Mouse (Mus musculus): Measurements from ENCODE around the gene Aldh8a1.
A peak's percentile ranks its signal among the peaks of the same experiment; 100 is the strongest.

Aldh8a1 gene

GRCm38 (mm10) chr10:21376682-21377473 lies at the start of gene Aldh8a1:
Gene Aldh8a1, plus strand, starts transcription at chr10:21377291.
- no peak for DNase-seq

DNA sequence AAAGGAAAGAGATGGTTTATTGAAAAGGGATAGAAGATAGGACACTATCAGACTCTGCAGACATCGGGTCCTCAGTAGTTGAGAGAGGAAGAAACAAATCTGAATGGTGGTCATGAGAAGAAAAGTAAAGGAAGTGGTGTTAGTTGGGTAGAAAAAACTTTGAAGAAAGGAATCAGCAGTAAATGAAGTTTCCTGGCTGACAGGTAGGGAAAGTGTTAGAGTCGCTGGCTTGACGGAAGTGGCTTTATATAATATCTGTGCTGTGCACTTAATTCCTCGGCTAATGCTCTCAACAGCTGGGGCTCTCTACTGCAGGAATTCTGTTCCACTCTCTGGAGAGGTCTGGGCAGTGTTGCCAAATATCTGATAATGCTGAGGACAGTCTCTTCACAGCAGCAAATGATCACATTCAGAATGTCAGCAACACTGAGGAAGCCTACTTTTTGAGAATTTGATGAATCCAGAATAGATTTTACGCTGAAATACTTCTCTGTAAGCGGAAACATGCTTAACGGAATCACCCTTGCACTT lies 49.4 kb upstream of the Aldh8a1 start:
- no peak for DNase-seq

DNA sequence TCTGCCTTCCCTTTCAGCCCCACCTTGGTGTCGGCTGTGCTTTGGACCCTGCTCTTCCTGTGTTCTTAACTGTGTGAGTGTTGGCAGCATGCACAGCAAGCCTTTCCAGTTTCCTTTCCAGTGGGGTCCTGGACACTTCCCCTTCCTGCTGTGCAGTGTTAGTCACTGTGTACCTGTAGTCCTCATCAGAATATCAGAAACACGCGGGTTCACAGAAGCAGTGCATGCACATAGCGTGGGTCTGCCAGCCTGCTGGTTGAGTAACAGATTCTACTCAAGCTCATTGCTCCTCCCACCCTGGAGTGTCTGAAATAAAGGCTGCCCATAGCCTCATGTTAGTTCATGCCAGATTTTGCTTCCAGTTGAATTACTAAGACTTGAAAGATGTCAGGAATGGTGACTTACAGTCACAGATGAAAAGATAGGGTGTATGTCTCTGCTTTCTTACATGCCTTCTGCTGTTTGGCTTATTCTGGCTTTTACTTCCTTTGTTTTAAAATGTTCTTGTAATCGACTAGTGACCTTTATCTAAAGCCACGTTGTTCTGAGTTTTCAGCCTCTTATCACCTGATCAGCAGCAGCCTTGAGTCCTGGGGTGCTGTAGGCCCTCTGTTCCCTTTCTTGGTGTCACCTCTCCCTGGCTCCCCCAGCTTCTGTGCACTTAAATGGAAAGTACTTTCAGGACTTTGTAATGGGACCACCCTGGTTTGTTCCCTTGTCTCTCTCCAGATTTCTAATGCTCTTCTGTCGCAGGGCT lies 42.6 kb upstream of the Aldh8a1 start:
- peak; percentile 13 to 26 for DNase-seq

GRCm38 (mm10) chr10:21335534-21335933 lies 41.6 kb upstream of the Aldh8a1 start:
- no peak for DNase-seq

DNA sequence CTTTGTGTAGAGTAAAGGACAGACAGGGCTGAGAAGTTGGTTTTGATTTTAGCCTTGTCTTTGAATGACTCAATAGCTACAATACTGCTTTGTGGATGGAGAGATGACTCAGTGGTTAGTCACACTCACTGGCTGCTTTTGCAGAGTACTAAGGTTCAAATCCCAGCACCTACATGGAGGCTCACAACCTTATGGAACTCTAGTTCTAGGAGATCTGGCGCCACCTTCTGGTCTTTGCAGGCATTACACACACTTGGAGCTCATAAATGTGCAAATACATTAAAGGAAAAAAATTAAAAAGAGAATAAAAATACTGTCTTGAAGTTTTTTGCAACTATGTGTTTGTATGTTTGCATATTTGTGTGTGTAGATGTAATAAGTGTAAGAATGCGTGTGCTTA lies 39.9 kb upstream of the Aldh8a1 start:
- DNase-seq, result peak; percentile 23 to 50

- no peak for DNase-seq
Observed at GRCm38 (mm10) chr10:21341706-21342105, 35.4 kb upstream of the Aldh8a1 start.

- DNase-seq, result no peak
Observed at GRCm38 (mm10) chr10:21342331-21343005, 34.6 kb upstream of the Aldh8a1 start.

- peak; percentile 50 to 56 for DNase-seq
Observed at GRCm38 (mm10) chr10:21347332-21347731, 29.8 kb upstream of the Aldh8a1 start.

GRCm38 (mm10) chr10:21349449-21349848 lies 27.6 kb upstream of the Aldh8a1 start:
- no peak for DNase-seq

GRCm38 (mm10) chr10:21349946-21350345 lies 27.1 kb upstream of the Aldh8a1 start:
- DNase-seq, result no peak

- DNase-seq, result no peak
Observed at GRCm38 (mm10) chr10:21350531-21351515, 26.3 kb upstream of the Aldh8a1 start.

DNA sequence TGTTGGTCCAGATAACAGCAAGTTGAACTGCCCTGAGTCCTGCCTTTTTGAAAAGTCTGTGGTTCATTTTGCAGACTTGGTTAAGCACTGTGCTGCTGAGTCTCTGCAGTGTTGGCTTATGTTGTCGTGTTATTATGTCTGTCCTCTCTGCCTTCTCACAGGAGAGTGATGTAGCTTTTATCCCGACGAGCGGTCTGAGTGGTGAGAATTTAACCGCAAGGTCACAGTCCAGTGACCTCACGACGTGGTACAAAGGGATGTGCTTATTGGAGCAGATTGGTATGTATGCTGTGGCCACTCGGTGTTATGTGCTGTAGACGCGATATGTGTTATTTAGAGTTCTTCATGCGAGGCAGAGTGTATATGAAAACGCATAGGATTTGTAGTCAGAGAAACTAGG lies 25.3 kb upstream of the Aldh8a1 start:
- DNase-seq, result no peak

- DNase-seq, result no peak
Observed at GRCm38 (mm10) chr10:21353890-21354289, 23.2 kb upstream of the Aldh8a1 start.

DNA sequence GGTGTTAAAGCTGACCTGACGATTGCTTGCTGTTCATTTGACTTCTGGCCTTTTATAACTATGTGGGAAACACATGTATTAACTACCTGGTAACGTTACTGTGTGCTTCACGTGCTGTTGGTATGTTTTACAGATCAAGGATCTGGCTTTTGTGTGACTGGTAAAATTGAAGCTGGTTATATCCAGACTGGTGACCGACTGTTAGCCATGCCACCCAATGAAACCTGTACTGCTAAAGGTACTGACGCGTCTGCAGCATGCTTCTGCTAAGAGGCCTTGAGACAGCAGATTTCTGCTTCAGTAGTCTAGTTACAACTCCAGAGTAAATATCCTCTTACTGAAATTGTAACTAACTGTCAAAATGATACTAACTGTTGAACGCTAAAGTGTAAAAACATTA lies 22.6 kb upstream of the Aldh8a1 start:
- DNase-seq, result no peak

GRCm38 (mm10) chr10:21357986-21358385 lies 19.1 kb upstream of the Aldh8a1 start:
- DNase-seq, result no peak

DNA sequence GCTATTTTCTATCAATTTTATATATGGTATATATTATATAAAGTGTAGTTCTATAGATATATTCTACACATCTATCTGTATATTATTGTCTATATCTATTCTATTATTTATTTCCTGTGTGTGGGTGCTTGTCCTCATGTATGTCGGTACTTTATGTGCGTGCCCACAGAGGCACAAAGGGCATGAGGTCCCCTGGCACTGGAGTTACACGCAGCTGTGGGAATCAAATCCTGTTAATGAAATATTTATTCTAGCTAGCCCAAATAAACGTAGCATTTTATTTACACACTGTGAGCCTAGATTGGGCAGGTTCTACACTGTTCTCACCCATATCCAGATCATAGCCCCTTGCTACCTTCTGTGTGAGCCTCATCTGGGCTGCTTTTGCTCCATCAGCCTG lies 18.0 kb upstream of the Aldh8a1 start:
- DNase-seq, result no peak

DNA sequence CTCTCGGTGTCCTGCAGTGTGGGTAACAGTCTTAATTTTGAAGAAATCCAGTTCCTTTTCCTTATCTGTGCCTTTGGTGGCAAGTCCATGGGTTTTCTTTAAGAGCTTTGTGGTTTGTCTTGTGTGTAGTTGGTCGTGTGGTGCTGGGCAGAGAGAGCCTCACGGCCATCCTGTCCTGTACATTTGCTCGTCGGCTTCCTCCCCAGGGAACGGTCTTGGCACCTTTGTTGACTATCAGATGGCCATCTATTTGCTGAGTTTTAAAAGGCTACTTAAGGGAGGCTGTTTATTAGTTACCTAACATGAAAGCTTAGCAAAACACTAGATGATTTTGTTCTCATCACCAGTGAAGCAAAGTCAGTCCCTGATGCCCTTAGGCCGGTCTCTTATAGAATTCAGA lies 15.2 kb upstream of the Aldh8a1 start:
- peak in 1 of 2 experiments; percentile 20 for DNase-seq

DNA sequence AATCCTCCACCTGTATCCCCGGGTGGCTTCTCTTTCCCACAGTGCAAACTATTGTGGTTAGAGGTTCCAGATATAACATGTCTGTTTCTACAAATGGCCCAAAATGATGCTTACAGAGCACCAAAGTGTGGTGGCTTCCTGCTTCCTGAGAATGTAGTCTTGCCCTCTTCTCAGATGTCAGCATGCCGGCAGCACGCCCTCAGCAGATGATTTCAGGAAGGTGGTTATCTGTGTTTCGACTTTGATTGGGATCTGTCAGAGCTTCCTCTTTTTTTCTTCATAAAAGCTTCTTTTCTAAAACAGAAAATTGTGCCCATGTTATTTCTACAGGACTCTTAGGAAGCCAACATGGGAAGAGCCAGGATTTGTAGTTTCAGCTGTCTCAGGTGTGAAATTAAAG lies 13.8 kb upstream of the Aldh8a1 start:
- no peak for DNase-seq

- no peak for DNase-seq
Observed at GRCm38 (mm10) chr10:21364946-21365345, 12.1 kb upstream of the Aldh8a1 start.

DNA sequence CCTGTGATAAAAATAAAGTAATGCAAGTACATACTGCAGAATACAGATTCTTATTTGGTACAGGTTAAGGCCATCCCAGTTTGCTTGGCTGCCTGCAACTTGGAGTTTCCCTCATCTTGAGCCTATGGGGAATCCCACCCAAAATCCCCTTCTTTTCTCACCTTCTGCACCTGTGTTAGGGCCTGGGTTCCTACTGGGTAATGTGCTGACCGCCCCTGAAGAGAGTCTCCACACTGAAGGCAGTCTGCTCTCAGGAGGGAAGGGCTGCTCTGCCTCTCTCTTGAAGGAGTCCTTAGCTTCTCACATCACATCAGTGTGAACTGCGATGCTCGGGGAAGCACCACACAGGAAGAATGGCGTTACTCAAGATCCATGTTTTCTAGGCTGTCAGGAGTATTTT lies 11.2 kb upstream of the Aldh8a1 start:
- no peak for DNase-seq

- DNase-seq, result no peak
Observed at GRCm38 (mm10) chr10:21366471-21366870, 10.6 kb upstream of the Aldh8a1 start.

- DNase-seq, result no peak
Observed at GRCm38 (mm10) chr10:21367481-21367880, 9.6 kb upstream of the Aldh8a1 start.

All from cerebellum, postnatal 14 days (tissue).